Mouse (Mus musculus): ENCODE results near the gene Frmd4a.

Gene Frmd4a

DNA sequence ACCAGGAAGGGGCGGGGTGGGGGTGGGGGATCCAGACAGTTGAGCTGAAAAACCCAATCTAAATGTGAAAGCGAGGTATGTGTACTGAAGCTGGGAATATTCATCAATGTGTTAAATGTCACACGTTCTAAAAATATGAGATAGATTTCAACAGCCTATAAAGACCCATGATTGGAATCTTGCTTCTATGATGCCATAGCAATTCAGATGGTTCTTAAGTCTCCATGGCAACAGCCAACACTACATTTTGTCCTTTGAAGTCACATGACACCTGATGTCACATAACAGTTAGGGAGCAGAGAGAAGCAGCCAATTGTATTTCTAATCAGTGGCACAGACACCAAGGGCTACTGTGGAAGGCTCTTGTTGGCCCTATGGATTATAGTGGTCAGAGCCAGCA is 120.0 kb downstream of the Frmd4a start:
- DNase-seq (ENCODE audit: low spot score), result no peak

DNA sequence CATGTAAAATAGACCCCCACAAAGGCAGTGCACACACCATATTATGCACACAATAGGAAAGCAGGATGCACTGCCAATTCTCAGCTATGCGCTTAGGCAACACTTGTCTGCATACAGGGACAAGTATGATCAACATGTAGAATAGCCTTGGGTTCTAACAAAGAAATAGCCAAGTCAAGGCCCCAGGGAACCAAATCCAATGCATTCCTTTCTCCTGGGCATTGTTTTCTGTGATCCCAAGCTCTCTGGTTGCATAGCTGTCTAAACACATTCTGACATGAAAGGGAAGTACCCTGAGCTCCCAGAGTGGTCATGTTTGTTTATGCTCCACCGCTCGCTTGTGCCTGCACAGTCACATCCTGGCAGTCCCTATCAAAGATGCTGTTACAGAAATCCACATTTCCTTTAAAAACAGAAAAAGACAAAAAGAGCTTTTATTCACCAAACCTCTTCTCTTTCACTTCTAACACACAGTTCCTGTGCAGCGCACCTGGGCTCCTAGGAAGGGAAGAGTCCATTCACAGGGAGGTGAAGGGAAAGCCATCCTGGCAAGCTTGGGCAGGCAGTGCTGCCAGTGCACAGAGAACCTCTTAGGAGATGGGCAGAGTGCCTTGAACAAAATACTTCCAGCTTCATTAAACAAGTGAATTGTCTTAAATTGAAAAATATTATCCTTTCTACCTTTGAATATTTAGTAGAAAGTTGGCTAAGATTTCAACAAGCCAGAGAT is 124.9 kb downstream of the Frmd4a start:
- no peak for DNase-seq (ENCODE audit: low spot score)

DNA sequence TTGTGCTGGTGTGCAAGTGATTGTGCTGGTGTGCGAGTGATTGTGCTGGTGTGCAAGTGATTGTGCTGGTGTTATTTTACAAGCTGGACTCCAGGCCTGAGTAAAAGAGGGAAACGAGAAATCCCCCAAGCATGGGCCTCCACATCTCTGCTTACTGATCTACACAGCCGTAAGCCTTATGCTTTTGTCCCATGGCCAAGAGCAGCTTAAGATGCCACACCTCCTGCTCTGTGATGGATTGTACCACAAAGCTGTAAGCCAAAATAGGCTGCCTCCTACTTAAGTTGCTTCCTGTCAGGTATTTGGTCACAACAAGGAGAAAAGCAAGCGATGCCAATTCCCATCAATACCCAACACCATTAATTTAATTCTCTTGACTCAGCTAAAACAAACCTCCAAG is 126.9 kb downstream of the Frmd4a start:
- DNase-seq (ENCODE audit: low spot score), result no peak

DNA sequence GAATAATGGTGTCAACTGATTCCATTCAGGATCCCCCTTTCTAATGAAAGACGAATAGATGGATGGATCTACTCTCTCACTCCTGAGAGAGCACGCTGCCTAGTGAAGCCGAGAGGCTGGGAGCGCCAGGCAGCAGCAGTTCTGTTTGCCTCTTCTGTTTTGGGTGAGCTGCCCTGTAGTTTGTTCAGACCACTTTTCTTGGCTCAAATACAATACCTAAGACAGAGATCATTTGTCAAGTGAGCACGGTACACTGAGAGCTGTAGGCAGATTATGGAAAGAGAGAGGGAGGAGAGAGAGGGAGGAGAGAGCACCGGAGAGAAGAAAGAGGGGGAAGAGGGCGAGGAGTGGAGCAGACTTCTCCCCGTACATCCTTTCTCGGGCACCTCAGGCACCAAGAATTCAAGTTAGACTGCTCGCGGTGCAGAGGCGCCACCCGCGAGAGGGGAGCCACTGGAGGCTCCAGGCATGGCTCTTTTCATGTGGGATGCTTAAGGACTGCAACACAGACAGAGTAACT is 135.1 kb downstream of the Frmd4a start:
- DNase-seq (ENCODE audit: low spot score), result no peak

DNA sequence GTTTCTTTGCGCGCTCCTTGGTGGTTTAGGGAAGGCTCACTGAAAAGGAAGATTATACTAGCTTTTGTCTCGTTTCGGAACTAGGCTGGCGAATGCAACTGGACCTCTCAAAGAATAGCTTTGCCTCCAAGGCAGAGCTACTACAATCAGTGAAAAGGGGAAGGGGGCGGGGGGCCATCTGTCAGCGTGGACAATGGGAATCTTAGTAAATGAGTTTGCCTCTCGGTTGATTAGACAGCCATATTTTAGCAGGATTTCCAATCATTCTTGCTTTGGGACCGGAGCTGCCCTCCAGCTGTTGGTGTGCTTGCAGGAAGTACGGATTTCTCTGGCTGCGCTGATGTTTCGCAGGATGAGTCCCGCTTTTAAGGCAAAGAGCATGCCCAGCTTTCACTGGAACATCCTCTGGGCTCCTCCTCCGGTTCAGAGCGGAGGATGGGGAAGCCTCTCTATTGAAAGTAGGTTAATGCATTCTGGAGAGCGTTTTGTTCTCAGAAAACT is 135.7 kb downstream of the Frmd4a start:
- no peak for DNase-seq (ENCODE audit: low spot score)

DNA sequence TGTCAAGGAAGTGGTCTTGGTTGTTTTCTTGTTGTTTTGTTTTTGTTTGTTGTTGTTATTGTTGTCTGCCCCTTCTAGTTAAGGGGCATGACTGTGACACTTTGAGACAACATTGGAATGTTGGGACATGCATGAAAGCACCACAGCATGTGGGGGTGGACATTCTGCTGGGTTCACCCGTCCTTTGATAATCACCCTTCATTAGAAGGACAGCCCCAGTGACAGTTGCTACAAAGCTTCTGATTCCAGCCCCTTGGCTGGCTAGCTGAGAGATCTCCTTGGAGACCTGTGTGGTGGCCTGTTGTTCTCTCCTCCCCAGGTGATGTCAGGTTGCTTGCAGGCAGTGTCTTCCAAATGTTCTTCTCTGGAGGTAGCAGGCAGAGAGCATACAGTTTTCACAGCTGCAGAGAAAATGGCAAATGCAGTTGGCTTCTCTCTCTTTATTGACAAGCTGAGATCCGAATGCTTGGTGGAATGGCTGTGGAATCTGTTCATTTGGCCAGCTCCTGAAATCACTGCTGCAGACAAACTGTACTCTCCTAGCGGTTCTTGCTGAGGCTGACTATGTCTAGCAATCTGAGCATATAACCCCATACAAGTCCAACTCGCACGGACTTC is 136.6 kb downstream of the Frmd4a start:
- DNase-seq (ENCODE audit: low spot score), result no peak

DNA sequence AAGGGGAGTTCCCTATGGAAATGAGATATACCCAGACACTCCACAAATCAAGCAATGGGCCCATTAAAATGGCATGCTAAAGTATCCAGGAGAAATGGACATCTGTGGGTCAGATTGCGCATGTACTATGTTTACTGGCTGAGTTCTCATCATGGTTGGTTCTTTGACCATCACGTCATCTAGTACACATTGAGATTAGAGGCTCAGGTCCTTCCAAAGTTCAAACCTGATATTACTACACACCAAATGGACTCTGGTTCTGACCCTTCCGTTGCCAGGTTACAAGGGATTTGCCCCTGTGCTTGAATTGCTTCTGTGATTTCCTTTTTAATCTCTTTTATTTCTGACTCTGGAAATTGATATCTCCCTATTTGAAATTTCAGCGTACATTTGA is 137.1 kb downstream of the Frmd4a start:
- DNase-seq (ENCODE audit: low spot score), result no peak

DNA sequence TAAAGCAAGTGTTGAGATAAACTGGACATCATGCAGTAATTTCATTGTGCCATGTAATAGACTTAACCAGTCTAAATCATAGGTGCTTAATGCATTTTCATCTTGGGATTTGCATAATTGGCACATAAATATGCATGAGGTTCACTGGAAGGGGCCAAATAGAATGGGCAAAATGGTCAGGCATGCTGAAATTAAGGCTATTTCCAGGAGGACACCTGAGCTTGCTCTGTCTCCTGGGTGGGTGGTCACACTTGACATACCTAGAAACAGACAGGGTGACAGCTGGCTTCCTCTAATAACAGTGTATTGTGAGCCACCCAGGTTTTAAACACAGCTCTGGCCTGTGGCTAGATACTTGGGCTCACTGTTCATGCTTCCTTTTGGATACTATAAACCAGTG is 137.9 kb downstream of the Frmd4a start:
- DNase-seq (ENCODE audit: low spot score), result no peak

DNA sequence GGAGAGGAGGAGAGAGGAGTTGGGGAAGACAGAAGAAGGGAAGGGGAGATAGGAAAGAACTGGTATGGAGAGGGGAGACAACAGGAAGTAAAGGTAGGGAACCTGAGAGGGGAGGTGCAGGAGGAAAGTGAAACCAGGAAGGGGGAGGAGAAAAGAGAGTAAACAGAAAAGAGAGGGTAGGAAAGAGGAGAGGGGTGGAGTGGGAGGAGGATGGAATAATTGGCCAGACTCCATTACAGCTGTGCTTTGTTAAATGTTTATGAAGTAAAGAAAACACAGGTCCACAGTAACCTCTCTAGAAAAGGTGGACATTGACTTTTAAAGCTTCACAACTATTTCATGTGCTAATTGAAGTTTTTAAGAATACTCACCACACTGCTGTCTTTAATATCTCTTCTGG is 139.0 kb downstream of the Frmd4a start:
- DNase-seq (ENCODE audit: low spot score), result no peak

DNA sequence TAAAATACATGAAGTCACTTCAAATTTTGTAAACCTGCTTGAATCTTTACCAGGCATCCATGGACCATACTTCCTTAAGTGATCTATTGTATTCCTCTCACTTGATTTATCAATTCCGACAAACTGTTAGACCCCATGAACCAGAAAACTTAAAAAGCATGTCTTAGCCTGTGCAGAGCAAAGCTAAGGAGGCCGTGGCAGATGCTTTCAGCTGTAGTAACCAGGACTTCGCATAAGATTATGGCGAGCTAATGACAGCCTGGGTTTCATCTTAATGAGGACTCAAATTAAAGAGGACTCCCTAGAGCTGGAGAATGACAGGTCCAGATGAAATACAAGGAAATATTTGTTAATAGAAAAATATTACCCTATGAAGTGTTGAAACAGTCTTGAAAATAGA is 139.9 kb downstream of the Frmd4a start:
- no peak for DNase-seq (ENCODE audit: low spot score)

DNA sequence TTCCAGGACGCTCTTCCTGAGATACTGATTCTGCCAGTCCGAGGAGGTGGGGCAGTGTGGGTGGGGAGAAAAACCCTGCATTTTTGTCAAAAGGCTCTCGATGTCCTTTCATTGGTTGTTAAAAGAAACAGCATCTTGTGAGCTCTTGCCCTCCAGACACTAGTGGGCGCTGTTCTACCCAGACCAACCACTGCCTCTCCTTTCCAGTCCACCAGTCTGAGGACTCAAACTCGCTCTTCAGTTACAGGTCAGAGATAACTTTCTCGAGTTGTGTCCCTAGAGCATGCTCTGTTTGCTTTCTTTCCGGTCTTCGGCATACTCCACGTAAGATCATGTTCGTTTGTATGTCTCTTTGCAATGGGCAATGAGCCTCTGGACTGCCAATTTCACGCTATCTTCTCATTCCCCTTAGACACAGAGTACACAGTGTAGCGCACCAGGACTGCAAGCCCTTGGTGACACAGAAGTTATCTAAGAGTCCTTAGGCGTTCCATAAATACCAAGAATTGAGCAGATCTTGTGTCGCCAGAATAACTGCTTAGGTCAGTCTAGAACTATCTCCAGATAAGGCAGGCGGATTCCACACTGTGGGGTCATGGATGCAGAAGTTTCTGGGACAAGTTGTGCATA is 142.2 kb downstream of the Frmd4a start:
- no peak for DNase-seq (ENCODE audit: low spot score)

DNA sequence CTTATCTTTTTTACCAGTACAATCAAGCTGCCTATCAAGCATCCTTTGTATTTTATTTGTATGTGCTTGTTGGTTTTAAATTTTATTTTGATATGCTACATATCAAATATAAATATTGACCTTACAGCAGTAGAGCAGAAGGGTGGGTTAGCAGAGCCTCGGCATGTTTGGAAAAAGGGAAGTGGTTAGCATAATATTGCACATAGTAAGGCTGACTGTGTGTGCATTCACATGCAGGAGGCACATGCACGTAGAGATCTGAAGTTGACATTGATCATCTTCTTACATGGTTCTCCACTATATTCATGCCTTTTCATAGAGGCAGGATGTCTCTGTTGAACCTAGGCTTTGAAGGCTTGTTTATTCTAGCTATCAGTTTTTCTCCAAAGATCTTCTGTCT is 148.7 kb downstream of the Frmd4a start:
- DNase-seq (ENCODE audit: low spot score), result no peak

DNA sequence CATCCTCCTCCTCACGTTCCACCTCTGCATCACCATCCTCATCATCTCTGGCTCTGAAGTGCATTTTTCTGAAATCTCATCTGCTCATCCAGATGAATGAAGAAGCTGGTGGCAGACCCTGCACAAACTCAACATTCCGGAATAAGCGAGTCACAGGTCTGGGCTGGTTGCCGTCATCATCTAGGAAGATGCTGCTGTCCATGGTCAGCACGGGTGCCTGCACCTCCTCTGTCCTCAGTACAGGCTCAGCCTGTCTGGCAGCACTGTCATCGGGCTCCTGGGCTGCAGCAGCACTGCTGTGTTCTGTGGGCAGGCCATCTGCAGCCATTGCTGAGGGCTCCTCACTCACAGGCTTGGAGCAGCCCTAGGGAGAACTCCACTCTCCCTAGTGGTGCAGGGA is 149.6 kb downstream of the Frmd4a start:
- no peak for DNase-seq (ENCODE audit: low spot score)

DNA sequence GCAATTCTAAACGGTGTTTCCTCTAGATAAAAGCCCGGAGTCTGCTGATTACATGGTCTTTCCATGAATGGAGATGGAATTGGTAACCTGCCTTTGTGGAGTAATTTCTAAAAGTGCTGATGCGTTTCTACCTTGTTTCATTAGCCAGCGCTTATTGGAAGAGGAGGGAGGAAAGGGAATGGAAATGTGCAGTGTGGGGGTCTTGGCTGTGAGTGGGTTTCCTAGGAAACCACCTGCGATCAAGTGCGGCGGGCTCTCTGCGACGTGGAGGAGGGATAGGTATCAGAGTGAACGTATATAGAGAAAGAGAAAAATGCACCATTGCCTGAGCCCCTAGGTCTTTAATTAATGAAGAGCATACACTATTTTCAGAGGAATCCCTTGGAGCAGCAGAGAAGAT is 152.2 kb downstream of the Frmd4a start:
- DNase-seq (ENCODE audit: low spot score), result no peak

DNA sequence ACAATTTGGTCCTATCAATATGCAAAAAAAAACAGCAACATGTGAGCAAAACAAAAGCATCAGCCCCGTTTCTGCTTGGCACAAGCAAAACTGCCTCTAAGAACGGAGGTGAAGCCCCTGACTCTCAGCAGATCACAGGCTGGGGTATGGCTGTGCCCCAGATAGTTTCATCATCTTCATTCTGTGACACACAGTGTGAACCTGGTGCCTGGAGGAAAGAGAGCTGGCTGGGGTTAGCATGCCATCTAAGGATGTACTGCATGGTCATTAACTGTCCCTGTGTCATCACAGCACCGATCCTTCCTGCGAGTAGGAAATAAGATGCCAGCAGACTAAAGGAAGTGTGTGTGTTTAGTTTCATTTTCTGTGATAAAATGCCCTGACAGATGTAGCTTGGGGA is 152.7 kb downstream of the Frmd4a start:
- DNase-seq (ENCODE audit: low spot score), result no peak

DNA sequence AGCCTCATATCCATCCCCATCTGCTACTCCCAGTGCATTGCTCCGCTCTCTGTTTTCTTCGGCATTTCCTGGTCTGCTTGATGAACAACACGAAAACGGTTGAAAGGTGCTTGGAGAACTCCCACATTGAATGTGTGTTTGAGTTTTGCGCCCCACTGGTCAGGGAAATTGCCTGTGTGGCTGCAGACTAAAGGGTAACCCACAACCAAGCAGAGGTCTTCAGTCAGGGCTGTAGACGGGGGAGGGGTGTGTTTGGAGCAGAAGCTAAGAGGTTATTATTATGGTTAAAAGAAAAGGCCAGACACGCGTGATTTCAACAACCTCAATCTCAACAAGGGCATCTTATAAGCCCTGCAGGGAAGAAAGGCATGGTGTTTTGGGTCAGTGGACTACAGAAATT is 167.5 kb downstream of the Frmd4a start:
- DNase-seq (ENCODE audit: low spot score), result no peak

DNA sequence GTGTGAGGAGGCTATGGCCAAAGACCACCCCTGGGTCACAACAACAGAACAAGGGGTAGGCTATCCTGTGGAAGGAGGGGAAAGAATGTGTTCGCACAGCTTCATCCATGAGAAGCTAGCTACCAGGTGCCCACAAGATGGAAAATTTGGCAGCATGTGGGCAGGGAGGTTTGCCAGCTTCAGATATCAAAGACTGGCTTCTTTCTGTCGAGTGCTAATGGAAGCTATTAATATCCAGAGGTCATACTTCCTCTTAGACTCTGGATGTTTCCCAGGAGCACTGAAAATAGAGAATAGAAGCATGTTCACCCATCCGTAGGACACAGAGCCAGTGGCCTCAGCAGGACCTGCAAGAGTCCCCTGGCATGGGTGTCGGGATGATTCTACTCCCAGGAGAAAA is 170.0 kb downstream of the Frmd4a start:
- no peak for DNase-seq (ENCODE audit: low spot score)

DNA sequence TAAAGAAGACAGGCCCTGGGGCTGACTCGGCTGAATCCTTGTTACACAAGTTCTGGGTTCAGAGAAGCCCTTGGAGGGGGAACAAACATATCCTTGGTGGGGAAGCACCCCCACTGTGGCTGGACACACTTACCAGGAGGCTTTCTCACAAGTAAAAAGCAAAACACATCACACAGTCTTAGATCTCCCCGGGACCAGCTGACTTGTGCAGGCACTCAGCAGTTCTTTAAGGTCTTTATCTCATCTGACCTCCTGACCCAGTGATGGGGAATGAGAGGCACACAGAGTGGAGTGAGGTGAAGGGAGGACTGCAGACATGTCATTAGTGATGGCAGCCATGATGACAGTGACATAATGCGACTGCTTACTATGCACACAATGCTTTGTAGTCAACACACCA is 170.8 kb downstream of the Frmd4a start:
- DNase-seq (ENCODE audit: low spot score), result no peak

DNA sequence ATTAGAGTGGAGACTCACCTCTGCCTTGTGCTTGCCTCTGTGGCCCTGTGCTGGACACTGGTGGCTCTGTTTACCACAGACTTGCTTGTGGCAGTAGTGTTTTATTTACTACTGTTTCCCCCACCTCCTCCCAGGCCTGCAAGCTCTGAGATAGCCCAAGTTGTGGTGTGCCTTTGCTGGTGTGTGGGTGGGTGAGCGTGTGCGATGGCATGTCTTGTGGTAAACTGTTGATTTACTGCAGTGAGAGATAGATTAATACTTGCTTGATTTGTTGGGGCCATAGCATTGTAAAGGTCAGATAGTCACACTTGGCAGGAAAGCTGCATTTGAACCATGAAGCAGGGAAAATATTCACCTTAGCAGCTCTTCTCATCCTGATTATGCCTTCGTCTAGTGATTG is 172.8 kb downstream of the Frmd4a start:
- DNase-seq (ENCODE audit: low spot score), result no peak

DNA sequence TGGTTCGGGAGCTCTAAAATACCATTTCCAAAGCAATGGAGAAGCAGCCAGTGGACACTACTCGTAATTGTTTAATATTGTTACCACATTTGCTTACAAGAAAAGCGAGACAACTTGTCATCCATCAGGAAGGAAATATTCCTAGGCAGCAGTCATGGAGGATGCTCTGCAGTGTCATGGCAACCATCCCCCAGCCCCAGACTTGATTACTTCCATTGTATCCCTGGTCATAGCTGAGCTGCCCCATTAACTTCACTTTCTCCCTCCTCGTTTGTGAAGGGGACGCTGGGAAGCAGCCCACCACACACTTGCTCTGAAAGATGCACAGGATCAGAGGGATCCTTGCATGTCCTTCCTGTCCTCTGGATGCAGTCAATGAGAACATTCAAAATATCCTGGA is 173.5 kb downstream of the Frmd4a start:
- no peak for DNase-seq (ENCODE audit: low spot score)

DNA sequence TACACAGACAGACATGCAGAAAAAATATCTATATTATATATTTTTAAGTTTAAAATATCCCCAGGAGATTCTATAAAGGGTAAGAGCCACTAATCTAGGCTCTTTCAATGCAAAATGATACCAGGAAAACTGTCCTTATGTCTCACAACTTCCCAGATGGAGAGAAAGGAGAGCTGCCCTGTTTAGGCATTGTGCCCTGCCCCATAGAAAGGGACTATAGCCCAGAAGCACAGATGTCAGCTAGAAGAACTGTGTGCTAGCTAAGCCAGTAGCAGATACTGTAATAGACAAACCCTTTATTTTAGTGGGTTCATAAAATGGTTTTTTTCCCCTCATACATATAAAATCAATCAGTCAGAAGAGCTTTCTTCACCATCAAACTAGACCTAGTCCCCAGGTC is 175.7 kb downstream of the Frmd4a start:
- no peak for DNase-seq (ENCODE audit: low spot score)

DNA sequence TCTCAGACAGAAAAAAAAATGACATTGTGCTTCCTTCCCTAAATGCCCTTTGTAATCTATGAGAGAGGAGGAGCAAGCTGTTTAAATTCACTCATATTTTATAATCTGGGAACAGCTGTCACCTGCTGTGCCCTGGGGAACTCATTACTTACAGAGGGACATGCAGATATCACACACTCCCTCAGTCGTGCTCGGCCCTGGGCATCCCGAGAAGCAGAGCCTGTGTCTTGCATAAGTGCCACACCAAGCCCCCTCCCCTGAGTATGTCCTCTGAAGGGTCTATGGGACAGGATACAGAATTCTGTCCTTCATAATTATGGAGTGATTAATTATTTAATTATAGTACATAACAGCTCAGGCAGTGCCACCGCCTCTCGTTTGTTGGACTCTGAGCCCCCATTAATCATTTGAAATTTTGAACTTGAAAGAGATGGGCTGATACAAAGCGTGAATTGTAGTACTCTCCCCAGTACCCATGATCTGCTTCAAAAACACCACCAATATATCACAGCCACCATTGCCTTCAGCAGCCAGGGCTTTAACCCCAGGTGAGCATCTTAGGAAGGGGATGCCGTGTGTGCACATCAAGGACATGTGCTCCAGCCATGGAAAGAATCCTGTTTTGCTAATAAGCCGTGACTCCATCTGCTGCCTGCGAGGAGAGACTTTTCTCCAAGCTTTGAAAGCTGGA is 177.0 kb downstream of the Frmd4a start:
- DNase-seq (ENCODE audit: low spot score), result no peak

DNA sequence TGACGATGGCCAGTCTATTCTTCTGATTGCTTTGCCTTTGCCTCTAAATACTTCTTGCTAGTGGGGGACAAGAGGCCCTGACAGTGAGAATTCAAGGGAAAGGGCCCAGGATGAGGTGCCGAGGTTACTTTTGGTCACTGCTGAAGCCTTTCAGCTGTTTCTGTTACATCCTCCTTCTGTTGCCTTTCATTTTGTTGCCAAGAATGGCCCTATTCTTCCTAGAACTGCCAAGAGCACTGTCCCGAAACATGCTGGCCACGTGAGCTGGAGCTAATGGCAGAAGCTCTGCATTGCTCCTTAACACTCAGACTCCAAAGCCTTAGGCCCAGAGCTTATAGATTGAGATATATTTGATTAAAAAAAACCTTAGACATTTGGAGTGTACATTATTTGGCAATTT is 178.5 kb downstream of the Frmd4a start:
- DNase-seq (ENCODE audit: low spot score), result no peak

All from MN1 (cell line).